Mouse (Mus musculus) T-helper 1 cell (primary cell): Measurements from ENCODE around the gene Rps19.
"Not testable (repeated sequence)": the region's sequence is repeated elsewhere in the genome, so short reads cannot be mapped to it uniquely, and the experiment has no call there.

Experiments used
- in situ Hi-C: fragments of 300-600 bp; cut with MboI, MseI; formaldehyde crosslinking; loops from one replicate; pipeline ENCODE4 v1.15.1; 2025; ENCODE audit warnings: high pct_unique_total_duplicates

The Rps19 gene

GRCm38 (mm10) chr7:24869532-24870165, 14.5 kb upstream of the Rps19 start, which contains the start of the genes Lypd4 and Dmrtc2:
Lypd4 (minus strand) TSS chr7:24869941.
Dmrtc2 (plus strand) TSS chr7:24870057.
- in situ Hi-C loops: no loop called here

- in situ Hi-C loops: no loop called here
Observed at GRCm38 (mm10) chr7:24877588-24877987, 6.6 kb upstream of the Rps19 start.

GRCm38 (mm10) chr7:24879620-24880019, 4.6 kb upstream of the Rps19 start:
- in situ Hi-C loops: no loop called here

GRCm38 (mm10) chr7:24882416-24883199, 1.6 kb upstream of the Rps19 start:
- in situ Hi-C loops: no loop called here

GRCm38 (mm10) chr7:24884693-24885291, 621 bp downstream of the Rps19 start:
- in situ Hi-C loops: no loop called here

GRCm38 (mm10) chr7:24885468-24886307, 1.5 kb downstream of the Rps19 start:
- in situ Hi-C loops: no loop called here

GRCm38 (mm10) chr7:24886308-24886633, 2.1 kb downstream of the Rps19 start:
- in situ Hi-C loops: no loop called here

GRCm38 (mm10) chr7:24887096-24887495, 2.9 kb downstream of the Rps19 start:
- in situ Hi-C loops: no loop called here

GRCm38 (mm10) chr7:24889431-24890220, 5.5 kb downstream of the Rps19 start:
- in situ Hi-C loops: no loop called here

- in situ Hi-C loops: no loop called here
Observed at GRCm38 (mm10) chr7:24890281-24891216, 6.4 kb downstream of the Rps19 start.

- in situ Hi-C loops: no loop called here
Observed at GRCm38 (mm10) chr7:24891241-24892124, 7.3 kb downstream of the Rps19 start.

GRCm38 (mm10) chr7:24892125-24892583, 8.0 kb downstream of the Rps19 start:
- in situ Hi-C loops: no loop called here

- in situ Hi-C loops: not testable (repeated sequence)
Observed at GRCm38 (mm10) chr7:24895749-24896148, 11.6 kb downstream of the Rps19 start.

GRCm38 (mm10) chr7:24896269-24896668, 12.1 kb downstream of the Rps19 start:
- in situ Hi-C loops: no loop called here

GRCm38 (mm10) chr7:24897224-24897623, 13.1 kb downstream of the Rps19 start, which contains the start of gene Cd79a:
Cd79a (plus strand) TSS chr7:24897381.
- in situ Hi-C loops: no loop called here

- in situ Hi-C loops: no loop called here
Observed at GRCm38 (mm10) chr7:24897959-24898358, 13.8 kb downstream of the Rps19 start.

- in situ Hi-C loops: loop anchor here (10.0 kb wide), 1 partner anchor 496 kb away; no protein-coding TSS in a partner anchor
Observed at GRCm38 (mm10) chr7:24901114-24901513, 16.9 kb downstream of the Rps19 start.

- in situ Hi-C loops: loop anchor here (10.0 kb wide), 1 partner anchor 497 kb away; no protein-coding TSS in a partner anchor
Observed at GRCm38 (mm10) chr7:24901842-24902241, 17.7 kb downstream of the Rps19 start.
